Mouse (Mus musculus): Measurements from ENCODE around the gene Nat9.

DNA sequence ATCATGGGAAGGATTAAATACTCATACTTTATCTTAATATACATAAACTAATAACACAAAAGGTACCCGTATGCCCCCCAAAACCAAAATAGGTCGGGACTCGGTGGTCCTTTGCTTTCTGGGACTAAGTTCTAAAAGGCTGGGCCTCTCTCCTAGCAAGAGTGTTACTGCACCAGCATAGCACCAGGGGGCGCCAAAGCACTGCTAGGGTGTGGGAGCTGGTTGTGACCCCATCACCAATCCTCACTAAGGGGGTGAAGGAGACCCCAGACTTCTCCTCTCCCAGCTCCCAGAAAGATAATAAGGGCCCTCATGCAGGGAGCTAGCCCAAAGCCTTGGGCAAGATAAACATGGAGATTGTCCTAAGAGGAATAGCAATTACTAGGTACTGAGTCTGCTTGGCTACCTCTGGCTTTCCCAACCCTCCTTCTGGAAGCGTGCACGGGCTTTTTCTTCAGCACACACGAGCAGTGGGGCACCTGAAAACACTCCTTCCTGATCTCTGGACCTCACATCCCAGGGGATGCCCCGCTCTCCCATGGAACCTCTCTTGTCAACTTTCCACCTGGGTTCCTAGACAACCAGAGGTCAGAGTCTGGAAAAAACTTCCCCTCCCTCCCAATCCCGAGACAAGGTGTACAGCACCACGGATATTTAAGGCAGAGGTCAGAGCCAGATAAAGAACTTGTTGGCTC is 26.6 kb downstream of the Nat9 start:
- TF ChIP-seq GATA1 (IDR thresholded peaks at IDR 0.05; ENCODE audit: borderline replicate concordance, low read length) (no peak), CTCF (IDR thresholded peaks at IDR 0.05; ENCODE audit: low read depth, low read length) (peak; percentile 85), POLR2AphosphoS5 (IDR thresholded peaks at IDR 0.05; ENCODE audit: insufficient replicate concordance, low read depth, low read length) (no peak), TAL1 (conservative IDR thresholded peaks at IDR 0.05; ENCODE audit: low read depth, low read length) (no peak)
